Mouse (Mus musculus): ENCODE results near the gene Csf2. TPM values are rescaled to one million over a fixed set of nuclear protein-coding genes. Genes with fewer than 3 reads are reported as not detected.

The Csf2 gene
- total RNA-seq, 1 experiment from 2014 or later: not detected

DNA sequence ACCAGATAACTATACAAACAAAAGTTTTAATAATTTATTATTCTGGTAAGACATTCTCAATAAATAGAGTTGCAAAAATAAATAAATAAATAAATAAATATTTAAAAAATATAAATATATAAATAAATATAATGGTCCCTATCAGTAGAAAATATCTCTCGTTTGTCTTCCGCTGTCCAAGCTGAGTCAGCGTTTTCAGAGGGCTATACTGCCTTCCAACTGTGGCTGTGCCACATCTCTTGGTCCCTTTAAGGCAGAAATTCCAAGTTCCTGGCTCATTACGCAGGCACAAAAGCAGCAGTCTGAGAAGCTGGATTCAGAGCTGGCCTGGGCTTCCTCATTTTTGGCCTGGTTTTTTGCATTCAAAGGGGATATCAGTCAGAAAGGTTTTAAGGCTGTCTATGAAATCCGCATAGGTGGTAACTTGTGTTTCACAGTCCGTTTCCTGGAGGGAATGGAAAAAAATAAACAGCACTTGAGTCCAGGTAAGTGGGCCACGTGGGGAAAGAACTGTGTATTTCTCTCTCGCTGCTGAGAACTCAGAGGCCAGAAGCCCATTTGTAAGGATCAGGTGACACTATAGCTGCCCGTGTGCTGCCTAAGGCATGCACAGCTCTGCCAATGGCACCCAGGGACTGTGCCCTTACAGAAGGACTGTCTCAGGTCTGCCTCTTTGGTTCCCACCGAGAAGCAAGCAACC lies 2.1 kb downstream of the Csf2 start:
- no peak for ATAC-seq (replicated peaks; ENCODE audit: insufficient number of reproducible peaks, low FRiP score, low TSS enrichment, poor library complexity, severe bottlenecking)

GRCm38 (mm10) chr11:54244465-54244864 lies 5.0 kb downstream of the Csf2 start:
- ATAC-seq (replicated peaks; ENCODE audit: insufficient number of reproducible peaks, low FRiP score, low TSS enrichment, poor library complexity, severe bottlenecking): no peak

DNA sequence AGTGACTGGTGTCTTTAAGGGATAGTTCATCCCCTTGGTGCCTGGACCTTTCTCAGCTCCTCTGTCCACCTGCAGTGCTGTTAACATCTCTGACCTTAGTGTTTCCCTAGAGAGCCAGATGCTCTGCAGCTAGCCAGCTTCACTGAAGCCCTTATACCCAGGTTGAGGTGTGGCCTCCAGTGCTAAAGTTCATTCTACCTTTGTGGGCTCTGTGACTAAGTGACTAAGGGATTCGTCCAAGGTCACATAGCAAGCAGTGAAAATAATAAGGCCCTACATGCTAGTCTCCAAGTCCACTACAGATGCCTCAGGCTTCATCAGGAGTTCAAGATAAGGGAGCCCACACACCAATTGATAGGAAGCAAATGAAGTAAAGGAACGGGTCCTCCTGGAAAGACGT lies 7.0 kb downstream of the Csf2 start:
- no peak for ATAC-seq (replicated peaks; ENCODE audit: insufficient number of reproducible peaks, low FRiP score, low TSS enrichment, poor library complexity, severe bottlenecking)

DNA sequence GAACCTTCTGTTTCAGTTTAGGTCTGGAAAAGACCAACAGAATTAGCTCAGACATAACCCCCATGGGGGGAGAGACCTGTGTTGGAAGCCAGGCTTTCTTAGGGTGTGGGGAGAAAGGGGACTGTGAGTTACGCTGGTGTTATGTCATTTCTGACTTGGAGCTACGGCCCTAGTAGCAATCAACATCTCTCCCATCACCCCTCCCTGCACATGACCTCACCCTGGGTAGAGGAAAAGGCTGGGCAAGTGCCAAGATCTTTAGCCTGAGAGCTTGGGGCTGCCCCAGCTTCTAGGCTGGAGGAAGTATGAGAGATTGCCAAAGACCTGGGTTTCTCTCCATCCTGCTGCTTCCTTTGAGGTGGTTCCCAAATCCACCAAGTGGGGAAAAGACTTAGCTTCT lies 12.5 kb downstream of the Csf2 start:
- peak; percentile 67 for ATAC-seq (replicated peaks; ENCODE audit: insufficient number of reproducible peaks, low FRiP score, low TSS enrichment, poor library complexity, severe bottlenecking)

DNA sequence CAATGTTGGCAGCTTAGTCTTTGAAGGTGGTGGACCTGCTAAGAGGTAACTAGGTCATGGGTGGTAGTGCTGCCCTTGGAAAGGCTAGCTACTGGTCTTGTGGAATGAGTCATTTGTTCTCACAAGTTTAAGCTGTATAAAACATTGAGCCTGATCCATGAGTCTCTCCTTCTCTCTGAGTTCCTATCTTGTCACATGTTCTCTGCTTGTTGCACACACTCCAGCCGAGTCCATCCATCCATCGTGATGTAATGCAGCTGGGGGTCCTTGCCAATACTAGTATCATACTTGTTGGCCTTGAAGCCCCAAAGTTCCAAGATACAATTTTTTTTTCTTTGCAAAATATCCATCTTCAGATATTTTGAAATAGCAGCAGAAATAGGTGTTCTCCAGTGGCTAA lies 22.0 kb downstream of the Csf2 start:
- ATAC-seq (replicated peaks; ENCODE audit: insufficient number of reproducible peaks, low FRiP score, low TSS enrichment, poor library complexity, severe bottlenecking): no peak

- ATAC-seq (replicated peaks; ENCODE audit: insufficient number of reproducible peaks, low FRiP score, low TSS enrichment, poor library complexity, severe bottlenecking): no peak
These were observed 24.9 kb downstream of the Csf2 start for GRCm38 (mm10) chr11:54224475-54224986.

- ATAC-seq (replicated peaks; ENCODE audit: insufficient number of reproducible peaks, low FRiP score, low TSS enrichment, poor library complexity, severe bottlenecking): no peak
These were observed 25.6 kb downstream of the Csf2 start for GRCm38 (mm10) chr11:54223637-54224474.

GRCm38 (mm10) chr11:54219903-54220740 lies 29.3 kb downstream of the Csf2 start:
- 0 out of 2 replicates have a peak, but pooled peaks have one; percentile 32 for ATAC-seq (replicated peaks; ENCODE audit: insufficient number of reproducible peaks, low FRiP score, low TSS enrichment, poor library complexity, severe bottlenecking)

DNA sequence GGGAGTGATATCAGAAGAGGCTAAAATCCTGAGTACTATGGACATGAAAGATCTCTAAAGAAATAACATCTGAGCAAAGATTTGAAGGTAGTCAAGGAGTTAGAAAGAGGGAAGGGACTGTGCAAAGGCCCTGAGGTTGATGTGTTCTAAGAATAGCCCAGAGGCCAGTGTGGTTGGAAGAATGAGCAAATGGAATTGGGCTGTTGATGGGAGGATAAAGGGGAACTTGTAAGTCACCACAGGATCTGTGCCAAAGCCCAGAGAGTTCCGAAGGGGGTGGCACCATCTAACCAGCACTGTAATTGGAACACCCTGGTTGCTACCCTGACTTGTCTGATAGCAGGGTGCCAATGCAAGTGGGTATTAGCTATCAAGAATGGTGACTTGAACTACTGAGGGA lies 30.3 kb downstream of the Csf2 start:
- ATAC-seq (replicated peaks; ENCODE audit: insufficient number of reproducible peaks, low FRiP score, low TSS enrichment, poor library complexity, severe bottlenecking): no peak

DNA sequence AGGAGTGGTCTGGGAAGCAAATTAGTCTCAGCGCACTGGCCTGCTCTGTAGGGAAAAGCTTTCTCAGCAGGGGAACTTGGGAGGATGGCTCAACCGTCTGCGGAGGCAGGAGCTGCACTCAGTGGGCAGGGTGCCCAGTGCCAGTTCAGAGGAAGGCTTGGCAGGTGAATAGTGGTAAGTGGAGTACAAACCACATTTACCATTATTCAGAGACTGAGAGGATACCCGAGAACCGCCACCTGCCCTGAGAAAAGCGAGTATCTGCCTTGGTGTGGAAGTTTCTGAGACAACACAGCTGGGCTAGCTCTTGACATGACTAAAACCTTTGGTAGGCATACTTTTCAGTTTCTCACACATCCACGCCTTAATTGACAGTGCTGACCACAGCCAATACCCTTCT lies 32.1 kb downstream of the Csf2 start:
- no peak for ATAC-seq (replicated peaks; ENCODE audit: insufficient number of reproducible peaks, low FRiP score, low TSS enrichment, poor library complexity, severe bottlenecking)

- no peak for ATAC-seq (replicated peaks; ENCODE audit: insufficient number of reproducible peaks, low FRiP score, low TSS enrichment, poor library complexity, severe bottlenecking)
These were observed 33.4 kb downstream of the Csf2 start for GRCm38 (mm10) chr11:54216091-54216490.

DNA sequence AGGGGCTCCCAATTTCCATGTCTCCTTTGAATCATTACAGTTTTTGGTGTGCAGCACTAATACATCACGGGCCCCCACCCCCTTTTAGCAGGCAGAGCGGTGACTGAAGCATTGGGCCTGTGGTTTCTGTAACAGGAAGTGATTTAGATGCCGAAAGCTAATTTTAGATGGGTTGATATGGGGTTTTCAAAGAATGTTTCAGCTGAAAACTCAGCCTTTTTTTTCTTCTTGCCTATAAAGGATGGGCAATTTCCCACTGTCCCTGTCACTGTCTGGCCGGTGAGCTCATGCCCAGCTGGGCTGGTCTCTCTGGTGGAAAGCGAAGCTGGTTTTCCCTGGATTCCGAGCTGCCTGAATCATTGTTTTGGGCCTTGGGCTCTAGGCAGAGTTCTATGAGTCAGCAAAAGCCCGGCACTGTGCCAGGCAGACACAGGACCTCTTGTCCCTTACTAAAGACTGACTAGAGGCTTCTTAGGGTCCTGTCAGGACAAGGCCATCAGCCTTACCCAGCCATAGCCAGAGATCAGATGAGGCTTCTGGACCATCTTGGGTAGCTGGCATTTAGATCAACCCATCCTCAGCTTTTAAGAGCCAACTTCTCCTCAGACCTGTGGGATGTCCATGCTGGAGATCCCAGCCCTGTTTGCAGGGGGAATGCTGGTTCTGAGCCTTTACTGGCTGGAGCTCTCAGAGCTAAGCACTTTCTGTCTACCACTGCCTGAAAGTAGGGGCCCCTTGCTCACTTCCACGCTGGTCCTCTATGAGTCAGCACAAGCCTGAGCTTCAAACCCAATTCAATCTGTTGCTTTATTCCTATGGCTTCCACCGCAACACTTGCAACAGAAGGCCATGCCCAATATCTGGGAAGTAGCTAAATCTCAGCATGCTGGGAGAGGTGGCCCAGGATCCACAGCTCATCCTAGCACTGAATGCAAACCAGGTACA lies 34.7 kb downstream of the Csf2 start:
- no peak for ATAC-seq (replicated peaks; ENCODE audit: insufficient number of reproducible peaks, low FRiP score, low TSS enrichment, poor library complexity, severe bottlenecking)

DNA sequence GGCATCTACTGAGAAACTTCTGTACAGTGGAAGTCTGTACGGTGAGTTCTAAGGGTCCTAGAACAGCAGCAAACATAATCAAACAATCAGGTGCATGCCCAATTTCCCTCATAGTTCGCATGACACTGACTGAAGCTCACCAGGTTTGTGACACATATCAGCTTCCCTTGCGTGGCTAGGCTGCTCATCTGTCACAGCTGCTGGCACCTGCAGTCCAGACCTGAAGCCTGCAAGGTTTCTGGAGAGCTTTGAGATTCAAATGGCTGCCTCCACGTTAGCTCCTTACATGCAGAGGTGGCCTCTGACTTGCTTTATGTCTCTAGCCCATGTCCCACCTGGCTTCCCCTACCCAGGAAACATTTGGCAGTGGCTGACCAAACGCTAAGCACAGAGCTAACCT lies 35.8 kb downstream of the Csf2 start:
- ATAC-seq (replicated peaks; ENCODE audit: insufficient number of reproducible peaks, low FRiP score, low TSS enrichment, poor library complexity, severe bottlenecking): no peak

DNA sequence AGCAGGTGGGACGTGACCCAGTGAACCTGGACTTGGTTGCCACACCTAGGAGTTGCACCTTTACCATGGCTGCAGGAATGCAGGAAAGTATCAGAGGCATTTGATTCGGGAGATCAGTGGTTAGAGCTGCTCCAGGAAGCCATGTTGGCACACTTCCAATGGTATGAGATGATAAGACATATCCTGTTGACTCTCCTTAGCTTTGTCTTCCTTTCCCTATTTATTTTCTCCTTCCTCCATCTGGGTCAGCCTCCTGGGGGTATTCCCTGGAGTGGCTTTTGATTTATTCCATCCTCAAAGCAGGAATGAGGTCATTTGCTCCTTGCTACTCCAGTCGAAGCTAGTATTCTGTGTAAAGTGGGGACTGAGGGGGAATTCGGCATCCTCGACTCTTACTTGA lies 42.5 kb downstream of the Csf2 start:
- ATAC-seq (replicated peaks; ENCODE audit: insufficient number of reproducible peaks, low FRiP score, low TSS enrichment, poor library complexity, severe bottlenecking): no peak

DNA sequence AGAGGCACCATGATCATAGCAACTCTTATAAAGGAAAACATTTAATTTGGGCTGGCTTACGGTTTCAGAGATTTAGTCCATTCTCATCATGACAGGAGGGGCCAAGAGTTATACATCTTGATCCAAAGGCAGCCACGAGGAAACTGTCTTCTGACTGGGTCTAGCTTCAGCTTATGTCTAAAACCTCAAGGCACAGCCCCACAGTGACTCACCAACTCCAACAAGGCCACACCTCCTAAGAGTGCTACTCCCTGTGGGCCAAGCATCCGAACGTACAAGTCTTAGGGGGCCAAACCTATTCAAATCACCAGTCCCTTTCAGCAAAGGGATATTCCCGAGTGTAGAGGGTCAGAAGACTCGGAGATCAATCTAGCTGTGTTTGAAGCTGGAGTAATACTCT lies 44.1 kb downstream of the Csf2 start:
- ATAC-seq (replicated peaks; ENCODE audit: insufficient number of reproducible peaks, low FRiP score, low TSS enrichment, poor library complexity, severe bottlenecking): no peak

DNA sequence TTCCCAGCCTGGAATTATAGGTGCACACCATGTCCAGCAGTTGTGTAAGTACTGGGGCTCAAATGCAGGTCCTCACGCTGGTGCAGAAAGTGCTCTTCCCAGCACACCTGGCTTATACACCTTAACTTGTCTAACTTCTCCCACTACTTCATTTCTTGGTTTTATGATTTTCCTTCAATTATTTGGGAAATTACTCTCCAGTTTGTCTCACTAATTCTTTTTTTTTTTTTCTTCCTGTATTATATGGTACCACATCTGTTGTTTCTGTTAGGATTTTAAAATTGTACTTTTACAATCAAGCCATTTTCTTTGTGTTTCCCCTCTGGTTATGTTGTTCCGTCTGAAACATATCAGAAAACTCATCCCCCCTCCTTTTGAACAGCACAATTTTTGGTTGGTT lies 44.7 kb downstream of the Csf2 start:
- no peak for ATAC-seq (replicated peaks; ENCODE audit: insufficient number of reproducible peaks, low FRiP score, low TSS enrichment, poor library complexity, severe bottlenecking)

- no peak for ATAC-seq (replicated peaks; ENCODE audit: insufficient number of reproducible peaks, low FRiP score, low TSS enrichment, poor library complexity, severe bottlenecking)
These were observed 46.3 kb downstream of the Csf2 start for GRCm38 (mm10) chr11:54203162-54203561.
